In the genomic region with DNA sequence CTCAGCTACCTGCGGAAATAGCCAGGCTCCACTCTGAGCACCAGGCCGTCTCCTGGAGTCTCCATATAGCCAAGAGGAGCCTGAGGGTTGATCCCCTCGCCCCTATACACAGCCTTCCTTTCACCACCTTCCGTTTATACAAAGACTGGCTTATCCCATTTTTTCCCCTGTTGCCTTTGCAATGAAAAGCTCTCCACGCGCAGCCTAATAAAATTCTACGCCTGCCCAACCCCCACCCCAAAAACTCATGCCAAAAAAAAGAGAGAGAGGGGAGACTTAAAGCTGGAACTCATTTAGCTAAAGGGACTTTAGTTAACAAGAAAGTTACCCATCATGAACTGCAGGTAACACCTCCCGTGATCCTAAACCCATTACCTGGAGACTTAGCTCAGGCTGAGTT, we compare ENCODE assay signal across 22 mouse cellular contexts.
"Had no signal": no experiment of that assay in that cellular context is flagged by ENCODE, and none has a peak within 500 bp of the region (broad histone marks: within the 10 kb centered on the region; RNA-seq: fewer than 3 reads in every experiment).

No protein-coding gene starts in this region.

- H3K4me3 ChIP-seq: liver, embryonic 12.5 days; liver, embryonic 15.5 days; lung, embryonic 15.5 days; megakaryocyte, embryonic 14.5 days; midbrain, embryonic 10.5 days; midbrain, embryonic 13.5 days; myocyte; neural tube, embryonic 13.5 days had no signal

- H3K9me3 ChIP-seq: liver, embryonic 12.5 days; liver, embryonic 15.5 days; lung, embryonic 15.5 days; midbrain, embryonic 10.5 days; midbrain, embryonic 13.5 days; neural tube, embryonic 13.5 days had no signal

- H3K36me3 ChIP-seq: liver, embryonic 12.5 days; liver, embryonic 15.5 days; lung, embryonic 15.5 days; midbrain, embryonic 10.5 days; midbrain, embryonic 13.5 days; neural tube, embryonic 13.5 days had no signal

- ATAC-seq: intestine, postnatal 0 days; liver, embryonic 12.5 days; midbrain, embryonic 13.5 days; midbrain, embryonic 16.5 days had no signal

- H3K4me2 ChIP-seq: liver, embryonic 12.5 days; liver, embryonic 15.5 days; lung, embryonic 15.5 days; midbrain, embryonic 13.5 days; neural tube, embryonic 13.5 days had no signal

- H3K27me3 ChIP-seq: liver, embryonic 12.5 days; liver, embryonic 15.5 days; lung, embryonic 15.5 days; megakaryocyte, embryonic 14.5 days; midbrain, embryonic 13.5 days had no signal

- DNase-seq: kidney, adult 2 months; kidney, postnatal 14 days; kidney, postnatal 4 days; layer of hippocampus, adult 9-11 months; liver; lung, adult 18-20 months; lung, postnatal 10 days; lung, postnatal 36 days; retina, postnatal 1 day; thymus, adult 2 months; thymus, postnatal 14 days; thymus, postnatal 4 days had no signal

- H3K9ac ChIP-seq: liver, embryonic 12.5 days; liver, embryonic 15.5 days; lung, embryonic 15.5 days; midbrain, embryonic 13.5 days; neural tube, embryonic 13.5 days had no signal

- H3K27ac ChIP-seq: liver, embryonic 12.5 days; liver, embryonic 15.5 days; lung, embryonic 15.5 days; midbrain, embryonic 10.5 days; midbrain, embryonic 13.5 days; neural tube, embryonic 13.5 days had no signal

- H3K4me1 ChIP-seq: liver, embryonic 12.5 days; liver, embryonic 15.5 days; lung, embryonic 15.5 days; megakaryocyte, embryonic 14.5 days; midbrain, embryonic 13.5 days; neural tube, embryonic 13.5 days had no signal
